Mouse (Mus musculus) liver, embryonic 13.5 days (tissue): ENCODE measurements around the gene Timp4. TPM values are rescaled to one million over a fixed set of nuclear protein-coding genes. Genes with fewer than 3 reads are reported as not detected.
A peak's percentile ranks its signal among the peaks of the same experiment; 100 is the strongest.

Source experiments
- ATAC-seq: fragments of 200-750 bp; cut with Nextera tagmentation; 2 replicates; pipeline ENCODE4 v1.8.0; 2017; ENCODE audit warnings: low read depth, mild to moderate bottlenecking, moderate number of reproducible peaks, moderate library complexity
- DNase-seq: peaks from one replicate; pipeline ENCODE4 v3.0.0; 2022
- H3K27ac ChIP-seq: fragments of 300-500 bp; sonication (generic); 2 replicates; pipeline ENCODE4 v1.5.1; 2015; ENCODE audit warnings: moderate library complexity, mild to moderate bottlenecking, inconsistent platforms
- H3K27me3 ChIP-seq: fragments of 300-500 bp; sonication (generic); 2 replicates; pipeline ENCODE4 v1.6.1; 2015; ENCODE audit warnings: mild to moderate bottlenecking, inconsistent platforms
- H3K36me3 ChIP-seq: fragments of 300-500 bp; sonication (generic); 2 replicates; pipeline ENCODE4 v1.6.1; 2015; ENCODE audit warnings: mild to moderate bottlenecking, inconsistent platforms
- H3K4me1 ChIP-seq: fragments of 300-500 bp; sonication (generic); replicated peaks from 2 replicates; pipeline ENCODE4 v1.6.1; 2015; ENCODE audit warnings: inconsistent platforms
- H3K4me2 ChIP-seq: fragments of 300-500 bp; sonication (generic); 2 replicates; pipeline ENCODE4 v1.6.1; 2015; ENCODE audit warnings: inconsistent platforms, mild to moderate bottlenecking, moderate library complexity
- H3K4me3 ChIP-seq: fragments of 300-500 bp; sonication (generic); replicated peaks from 2 replicates; pipeline ENCODE4 v1.5.1; 2015; ENCODE audit warnings: mild to moderate bottlenecking, inconsistent platforms
- H3K9ac ChIP-seq: fragments of 300-500 bp; sonication (generic); 2 replicates; pipeline ENCODE4 v1.6.1; 2015; ENCODE audit warnings: mild to moderate bottlenecking, inconsistent platforms
- H3K9me3 ChIP-seq: fragments of 300-500 bp; sonication (generic); replicated peaks from 2 replicates; pipeline ENCODE4 v1.6.1; 2016; ENCODE audit warnings: inconsistent platforms
- WGBS: fragments of 180-500 bp; shearing (Covaris S2); methylation state at CpG from one replicate; pipeline ENCODE4 v1.1.7; 2015; ENCODE audit not compliant: insufficient replicate concordance; 5-methylcytosine and 5-hydroxymethylcytosine counted together
- polyA plus RNA-seq: library from polyadenylated mRNA; unstranded; fragments of >200 nt; fragmentation: Nextera tagmentation; extraction: Ambion mirVana; gene quantifications from 2 replicates; pipeline ENCODE4 v1.2.1, GENCODE M21; 2015

Timp4 gene
- polyA plus RNA-seq, result 0.02 and 0.03 TPM in 2 replicates

GRCm38 (mm10) chr6:115252099-115252873 is at the start of gene Timp4:
Gene Timp4, minus strand, starts transcription at chr6:115252205.
- ATAC-seq (no peak), DNase-seq (no peak)
- peak within 1 kb of the TSS; percentile 46 for H3K4me2 ChIP-seq
- no peaks in the 10 kb centered on the region for H3K27me3 ChIP-seq
- no peaks in the 10 kb centered on the region for H3K9me3 ChIP-seq
- peaks cover 5% of the 10 kb centered on the region; the same call in 1 of the 2 replicates for H3K4me1 ChIP-seq
- no peaks in the 10 kb centered on the region for H3K36me3 ChIP-seq
- H3K4me3 ChIP-seq, result no peak within 1 kb of the TSS
- no peak within 1 kb of the TSS for H3K9ac ChIP-seq
- no peak within 1 kb of the TSS for H3K27ac ChIP-seq
- WGBS, result 40% methylated on average over 8 of the region's 10 CpGs

GRCm38 (mm10) chr6:115293877-115294276 is 41.9 kb upstream of the Timp4 start:
- Histone ChIP-seq H3K4me1 (no peaks in the 10 kb centered on the region), H3K4me2 (no peak overlapping the region), H3K36me3 (no peaks in the 10 kb centered on the region), H3K9ac (no peak overlapping the region), H3K27ac (no peak overlapping the region), H3K4me3 (no peak overlapping the region), H3K9me3 (no peaks in the 10 kb centered on the region), H3K27me3 (no peaks in the 10 kb centered on the region)
- DNase-seq (no peak), ATAC-seq (no peak)
- WGBS, result 68% methylated on average over 2 of the region's 2 CpGs

GRCm38 (mm10) chr6:115292621-115293020 is 40.6 kb upstream of the Timp4 start:
- Histone ChIP-seq H3K27ac (no peak overlapping the region), H3K4me3 (no peak overlapping the region), H3K36me3 (no peaks in the 10 kb centered on the region), H3K9me3 (no peaks in the 10 kb centered on the region), H3K4me1 (no peaks in the 10 kb centered on the region), H3K4me2 (no peak overlapping the region), H3K27me3 (no peaks in the 10 kb centered on the region), H3K9ac (no peak overlapping the region)
- no peak for ATAC-seq
- 59% methylated on average over 6 of the region's 6 CpGs for WGBS
- no peak for DNase-seq

GRCm38 (mm10) chr6:115291823-115292222 is 39.8 kb upstream of the Timp4 start:
- DNase-seq (no peak), ATAC-seq (no peak)
- H3K4me3 ChIP-seq, result no peak overlapping the region
- H3K4me2 ChIP-seq, result no peak overlapping the region
- H3K4me1 ChIP-seq, result no peaks in the 10 kb centered on the region
- H3K27ac ChIP-seq, result no peak overlapping the region
- 72% methylated on average over 6 of the region's 6 CpGs for WGBS
- H3K27me3 ChIP-seq, result no peaks in the 10 kb centered on the region
- no peaks in the 10 kb centered on the region for H3K9me3 ChIP-seq
- H3K36me3 ChIP-seq, result no peaks in the 10 kb centered on the region
- no peak overlapping the region for H3K9ac ChIP-seq

GRCm38 (mm10) chr6:115291068-115291467 is 39.1 kb upstream of the Timp4 start:
- DNase-seq (no peak), ATAC-seq (no peak)
- Histone ChIP-seq H3K4me3 (no peak overlapping the region), H3K4me1 (no peaks in the 10 kb centered on the region), H3K27ac (no peak overlapping the region), H3K36me3 (no peaks in the 10 kb centered on the region), H3K27me3 (no peaks in the 10 kb centered on the region), H3K9ac (no peak overlapping the region), H3K9me3 (no peaks in the 10 kb centered on the region), H3K4me2 (no peak overlapping the region)
- WGBS, result 50% methylated on average over 2 of the region's 2 CpGs

- no peak overlapping the region for H3K27ac ChIP-seq
- no peak for DNase-seq
- no peaks in the 10 kb centered on the region for H3K4me1 ChIP-seq
- 55% methylated on average over 5 of the region's 5 CpGs for WGBS
- no peak overlapping the region for H3K4me3 ChIP-seq
- H3K4me2 ChIP-seq, result no peak overlapping the region
- H3K9ac ChIP-seq, result no peak overlapping the region
- H3K27me3 ChIP-seq, result no peaks in the 10 kb centered on the region
- no peaks in the 10 kb centered on the region for H3K36me3 ChIP-seq
- no peaks in the 10 kb centered on the region for H3K9me3 ChIP-seq
- no peak for ATAC-seq
Measured at GRCm38 (mm10) chr6:115290561-115290960, 38.6 kb upstream of the Timp4 start.

- DNase-seq, result no peak
- Histone ChIP-seq H3K9me3 (no peaks in the 10 kb centered on the region), H3K36me3 (no peaks in the 10 kb centered on the region), H3K4me2 (no peak overlapping the region), H3K9ac (no peak overlapping the region), H3K4me1 (no peaks in the 10 kb centered on the region), H3K27ac (no peak overlapping the region), H3K4me3 (no peak overlapping the region), H3K27me3 (no peaks in the 10 kb centered on the region)
- ATAC-seq, result no peak
- 61% methylated on average over 3 of the region's 3 CpGs for WGBS
Measured at GRCm38 (mm10) chr6:115288223-115288622, 36.2 kb upstream of the Timp4 start.

- H3K4me2 ChIP-seq, result no peak overlapping the region
- no peak overlapping the region for H3K9ac ChIP-seq
- DNase-seq (no peak), ATAC-seq (no peak)
- H3K9me3 ChIP-seq, result no peaks in the 10 kb centered on the region
- 70% methylated on average over 6 of the region's 6 CpGs for WGBS
- H3K4me1 ChIP-seq, result no peaks in the 10 kb centered on the region
- H3K36me3 ChIP-seq, result no peaks in the 10 kb centered on the region
- no peak overlapping the region for H3K4me3 ChIP-seq
- H3K27ac ChIP-seq, result no peak overlapping the region
- H3K27me3 ChIP-seq, result no peaks in the 10 kb centered on the region
Measured at GRCm38 (mm10) chr6:115286441-115286840, 34.4 kb upstream of the Timp4 start.

GRCm38 (mm10) chr6:115284153-115284552 is 32.1 kb upstream of the Timp4 start:
- no peak overlapping the region for H3K27ac ChIP-seq
- no peaks in the 10 kb centered on the region for H3K9me3 ChIP-seq
- H3K9ac ChIP-seq, result no peak overlapping the region
- no peak overlapping the region for H3K4me3 ChIP-seq
- DNase-seq (no peak), ATAC-seq (no peak)
- no peaks in the 10 kb centered on the region for H3K4me1 ChIP-seq
- no peaks in the 10 kb centered on the region for H3K36me3 ChIP-seq
- WGBS, result 60% methylated on average over 2 of the region's 2 CpGs
- H3K4me2 ChIP-seq, result no peak overlapping the region
- H3K27me3 ChIP-seq, result no peaks in the 10 kb centered on the region

- no peak overlapping the region for H3K4me2 ChIP-seq
- H3K27ac ChIP-seq, result no peak overlapping the region
- ATAC-seq, result no peak
- DNase-seq, result no peak
- H3K4me1 ChIP-seq, result no peaks in the 10 kb centered on the region
- no peak overlapping the region for H3K9ac ChIP-seq
- no peaks in the 10 kb centered on the region for H3K36me3 ChIP-seq
- whole genome bisulfite sequencing, result 43% methylated on average over 2 of the region's 2 CpGs
- H3K4me3 ChIP-seq, result no peak overlapping the region
- no peaks in the 10 kb centered on the region for H3K9me3 ChIP-seq
- H3K27me3 ChIP-seq, result no peaks in the 10 kb centered on the region
Measured at GRCm38 (mm10) chr6:115279639-115280038, 27.6 kb upstream of the Timp4 start.

GRCm38 (mm10) chr6:115278086-115278485 is 26.1 kb upstream of the Timp4 start:
- DNase-seq (no peak), ATAC-seq (no peak)
- H3K27ac ChIP-seq, result no peak overlapping the region
- no peaks in the 10 kb centered on the region for H3K36me3 ChIP-seq
- H3K9me3 ChIP-seq, result no peaks in the 10 kb centered on the region
- no peaks in the 10 kb centered on the region for H3K4me1 ChIP-seq
- H3K4me2 ChIP-seq, result no peak overlapping the region
- H3K27me3 ChIP-seq, result no peaks in the 10 kb centered on the region
- no peak overlapping the region for H3K9ac ChIP-seq
- WGBS, result 54% methylated on average over 8 of the region's 8 CpGs
- no peak overlapping the region for H3K4me3 ChIP-seq

GRCm38 (mm10) chr6:115275116-115275815 is 23.3 kb upstream of the Timp4 start:
- Histone ChIP-seq H3K36me3 (no peaks in the 10 kb centered on the region), H3K27ac (no peak overlapping the region), H3K9ac (no peak overlapping the region), H3K4me2 (no peak overlapping the region), H3K4me1 (no peaks in the 10 kb centered on the region), H3K9me3 (no peaks in the 10 kb centered on the region), H3K4me3 (no peak overlapping the region), H3K27me3 (no peaks in the 10 kb centered on the region)
- no peak for ATAC-seq
- 78% methylated on average over 10 of the region's 10 CpGs for WGBS
- DNase-seq, result no peak
